ENCODE assay signal across 8 mouse cellular contexts in the genomic region with DNA sequence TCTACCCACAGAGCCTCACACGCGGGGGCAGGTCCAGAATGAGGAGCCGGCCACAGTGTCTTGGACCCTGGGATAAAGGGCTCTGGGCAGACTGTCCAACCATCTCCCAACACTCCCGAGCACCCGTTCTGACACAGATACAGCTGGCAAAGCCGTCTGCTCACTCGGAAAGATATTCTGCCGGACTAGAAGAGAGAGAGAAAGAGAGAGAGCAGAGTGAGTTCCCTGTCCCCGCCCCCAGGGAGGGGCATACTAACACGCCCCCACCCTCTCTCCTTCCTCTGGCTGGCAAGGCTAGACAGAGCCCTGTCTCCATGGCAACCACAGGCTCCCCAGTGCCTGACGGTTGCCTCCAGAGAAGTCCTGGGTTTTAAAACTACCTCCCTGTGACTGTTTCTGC. TPM values are rescaled to one million over a fixed set of nuclear protein-coding genes. Genes with fewer than 3 reads are reported as not detected.
A peak's percentile ranks its signal among the peaks of the same experiment; 100 is the strongest.
DNase-seq lines count a peak whose midpoint lies in the region; ATAC-seq and TF ChIP-seq lines count a peak whose summit lies in the region.

No protein-coding gene starts in this region.

- H3K36me3 ChIP-seq in embryonic facial prominence, embryonic 15.5 days = no peaks in the 10 kb centered on the region
- no peaks in the 10 kb centered on the region for H3K36me3 ChIP-seq in heart, embryonic 11.5 days (ENCODE audit: control insufficient read depth, insufficient read depth, low read length)
- no peaks in the 10 kb centered on the region for H3K36me3 ChIP-seq in kidney, embryonic 15.5 days
- no peaks in the 10 kb centered on the region for H3K36me3 ChIP-seq in limb, embryonic 15.5 days
- no peaks in the 10 kb centered on the region for H3K36me3 ChIP-seq in midbrain, embryonic 16.5 days (ENCODE audit: control insufficient read depth, insufficient read depth, low read length)
- no peaks in the 10 kb centered on the region for H3K36me3 ChIP-seq in spleen, adult 2 months (ENCODE audit: control insufficient read depth, insufficient read depth, low read length)

- TF ChIP-seq CTCF in spleen, adult 2 months (IDR thresholded peaks at IDR 0.05; ENCODE audit: extremely low read depth, insufficient read depth, insufficient read length, insufficient replicate concordance) = no peak

- H3K4me1 ChIP-seq in embryonic facial prominence, embryonic 15.5 days = peaks cover 39% of the 10 kb centered on the region
- peaks cover 22% of the 10 kb centered on the region for H3K4me1 ChIP-seq in heart, embryonic 11.5 days (ENCODE audit: control insufficient read depth, insufficient read depth, low read length)
- peaks cover 43% of the 10 kb centered on the region for H3K4me1 ChIP-seq in kidney, embryonic 15.5 days
- H3K4me1 ChIP-seq in limb, embryonic 15.5 days = peaks cover 42% of the 10 kb centered on the region
- H3K4me1 ChIP-seq in midbrain, embryonic 16.5 days (ENCODE audit: control insufficient read depth, insufficient read depth, low read length) = peaks cover 29% of the 10 kb centered on the region
- peaks cover 9% of the 10 kb centered on the region for H3K4me1 ChIP-seq in spleen, adult 2 months (ENCODE audit: control insufficient read depth, insufficient read depth, insufficient read length)

- ATAC-seq in embryonic facial prominence, embryonic 15.5 days (ENCODE audit: insufficient number of reproducible peaks, low FRiP score, low TSS enrichment, low read depth) = peak; percentile 75
- ATAC-seq in heart, embryonic 11.5 days (replicated peaks; ENCODE audit: insufficient number of reproducible peaks, low FRiP score, low TSS enrichment) = peak; percentile 56; the same call in 1 of the 2 replicates
- peak; percentile 66 for ATAC-seq in kidney, embryonic 15.5 days (replicated peaks; ENCODE audit: low FRiP score)
- ATAC-seq in limb, embryonic 15.5 days (ENCODE audit: insufficient number of reproducible peaks, low FRiP score, low TSS enrichment, low read depth) = peak; percentile 58
- peak; percentile 82 for ATAC-seq in midbrain, embryonic 16.5 days

- H3K9ac ChIP-seq in embryonic facial prominence, embryonic 15.5 days = no peak overlapping the region
- H3K9ac ChIP-seq in heart, embryonic 11.5 days (ENCODE audit: low read depth, low read length) = peak overlapping the region; percentile 23; the same call in 1 of the 2 replicates
- H3K9ac ChIP-seq in kidney, embryonic 15.5 days = peak overlapping the region; percentile 24; the same call in 1 of the 2 replicates
- no peak overlapping the region for H3K9ac ChIP-seq in limb, embryonic 15.5 days
- H3K9ac ChIP-seq in midbrain, embryonic 16.5 days (ENCODE audit: low read depth, low read length) = peak overlapping the region; percentile 51

- TF ChIP-seq POLR2A in spleen, adult 2 months (IDR thresholded peaks at IDR 0.05; ENCODE audit: low read depth, low read length) = no peak

- H3K27ac ChIP-seq in embryonic facial prominence, embryonic 15.5 days (replicated peaks) = peak overlapping the region; percentile 48
- H3K27ac ChIP-seq in heart, embryonic 11.5 days (ENCODE audit: low read depth, low read length) = no peak overlapping the region; the same call in 1 of the 2 replicates
- peak overlapping the region; percentile 55; the same call in 1 of the 2 replicates for H3K27ac ChIP-seq in kidney, embryonic 15.5 days
- peak overlapping the region; percentile 72 for H3K27ac ChIP-seq in limb, embryonic 15.5 days
- H3K27ac ChIP-seq in midbrain, embryonic 16.5 days (ENCODE audit: low read length) = peak overlapping the region; percentile 79
- no peak overlapping the region for H3K27ac ChIP-seq in spleen, adult 2 months (ENCODE audit: insufficient read depth, low read length)

- H3K4me3 ChIP-seq in embryonic facial prominence, embryonic 15.5 days (replicated peaks) = peak overlapping the region; percentile 20
- H3K4me3 ChIP-seq in heart, embryonic 11.5 days (ENCODE audit: low read depth, low read length) = 0 out of 2 replicates have a peak overlapping the region, but pooled peaks have one; percentile 8
- peak overlapping the region; percentile 23 for H3K4me3 ChIP-seq in kidney, embryonic 15.5 days (replicated peaks)
- H3K4me3 ChIP-seq in limb, embryonic 15.5 days = peak overlapping the region; percentile 19
- 0 out of 2 replicates have a peak overlapping the region, but pooled peaks have one; percentile 13 for H3K4me3 ChIP-seq in midbrain, embryonic 16.5 days (ENCODE audit: low read depth, low read length)
- peak overlapping the region; percentile 43 for H3K4me3 ChIP-seq in spleen, adult 2 months (ENCODE audit: extremely low read depth, insufficient read depth, insufficient read length)

- no peaks in the 10 kb centered on the region for H3K9me3 ChIP-seq in embryonic facial prominence, embryonic 15.5 days (replicated peaks)
- no peaks in the 10 kb centered on the region for H3K9me3 ChIP-seq in heart, embryonic 11.5 days (replicated peaks; ENCODE audit: control insufficient read depth, low read length)
- no peaks in the 10 kb centered on the region for H3K9me3 ChIP-seq in kidney, embryonic 15.5 days (replicated peaks)
- H3K9me3 ChIP-seq in limb, embryonic 15.5 days = no peaks in the 10 kb centered on the region
- H3K9me3 ChIP-seq in midbrain, embryonic 16.5 days (replicated peaks; ENCODE audit: control insufficient read depth, low read length, poor library complexity, severe bottlenecking) = no peaks in the 10 kb centered on the region

- 4% methylated on average over 11 of the region's 11 CpGs for WGBS in embryonic facial prominence, embryonic 15.5 days
- 4% methylated on average over 11 of the region's 11 CpGs for WGBS in heart, embryonic 11.5 days (ENCODE audit: insufficient replicate concordance)
- 5% methylated on average over 11 of the region's 11 CpGs for WGBS in kidney, embryonic 15.5 days
- 3% methylated on average over 11 of the region's 11 CpGs for WGBS in limb, embryonic 15.5 days
- WGBS in midbrain, embryonic 16.5 days = 4% methylated on average over 10 of the region's 11 CpGs
- WGBS in spleen, adult 2 months = under 1% methylated on average over 11 of the region's 11 CpGs

- DNase-seq in urinary bladder, postnatal 14 days (ENCODE audit: low spot score) = peak; percentile 81
- DNase-seq in urinary bladder, postnatal 10 days (ENCODE audit: low spot score) = no peak
- peak; percentile 64 to 65 for DNase-seq in spleen, adult 2 months (ENCODE audit: low read depth in 1 of 2, low spot score in 2 of 2)

- H3K4me2 ChIP-seq in embryonic facial prominence, embryonic 15.5 days (replicated peaks) = peak overlapping the region; percentile 46
- peak overlapping the region; percentile 51 for H3K4me2 ChIP-seq in heart, embryonic 11.5 days
- peak overlapping the region; percentile 55 for H3K4me2 ChIP-seq in kidney, embryonic 15.5 days
- peak overlapping the region; percentile 47 for H3K4me2 ChIP-seq in limb, embryonic 15.5 days
- H3K4me2 ChIP-seq in midbrain, embryonic 16.5 days (ENCODE audit: low read length) = peak overlapping the region; percentile 49

- H3K27me3 ChIP-seq in embryonic facial prominence, embryonic 15.5 days = peaks cover 8% of the 10 kb centered on the region; the same call in 1 of the 2 replicates
- H3K27me3 ChIP-seq in heart, embryonic 11.5 days (ENCODE audit: control insufficient read depth, insufficient read depth, low read length) = peaks cover 36% of the 10 kb centered on the region
- H3K27me3 ChIP-seq in kidney, embryonic 15.5 days = peaks cover 18% of the 10 kb centered on the region; the same call in 1 of the 2 replicates
- peaks cover 8% of the 10 kb centered on the region; the same call in 1 of the 2 replicates for H3K27me3 ChIP-seq in limb, embryonic 15.5 days
- H3K27me3 ChIP-seq in midbrain, embryonic 16.5 days (ENCODE audit: control insufficient read depth, insufficient read depth, low read depth, low read length) = no peaks in the 10 kb centered on the region; the same call in 1 of the 2 replicates
- H3K27me3 ChIP-seq in spleen, adult 2 months (ENCODE audit: control insufficient read depth, insufficient read depth, low read length) = peaks cover 3% of the 10 kb centered on the region

RNA-seq across cellular contexts. Expression of a gene that starts 7.1 kb away (rescaled TPM):
- polyA plus RNA-seq in embryonic facial prominence, embryonic 15.5 days (2015; fragmentation: Nextera tagmentation; extraction: Ambion mirVana) = 2.7 and 3.7 TPM in 2 replicates
- polyA plus RNA-seq in heart, embryonic 11.5 days (2014; fragmentation: Nextera tagmentation; extraction: Ambion mirVana) = 1.2 and 1.6 TPM in 2 replicates
- polyA plus RNA-seq in kidney, embryonic 15.5 days (2015; fragmentation: Nextera tagmentation; extraction: Ambion mirVana) = 3.5 TPM in 2 replicates
- polyA plus RNA-seq in limb, embryonic 15.5 days (2015; fragmentation: Nextera tagmentation; extraction: Ambion mirVana) = 2.4 and 3.1 TPM in 2 replicates
- polyA plus RNA-seq in midbrain, embryonic 16.5 days (2015; fragmentation: Nextera tagmentation; extraction: Ambion mirVana) = 0.99 and 2.1 TPM in 2 replicates
- polyA plus RNA-seq in spleen, adult 2 months (2012; rRNA removed) = 0.46 and 0.67 TPM in 2 replicates

RNA-seq across cellular contexts. Expression of a gene that starts 11.2 kb away (rescaled TPM):
- polyA plus RNA-seq in embryonic facial prominence, embryonic 15.5 days (2015; fragmentation: Nextera tagmentation; extraction: Ambion mirVana) = 85.9 and 87.0 TPM in 2 replicates
- 82.6 and 87.5 TPM in 2 replicates for polyA plus RNA-seq in heart, embryonic 11.5 days (2014; fragmentation: Nextera tagmentation; extraction: Ambion mirVana)
- polyA plus RNA-seq in kidney, embryonic 15.5 days (2015; fragmentation: Nextera tagmentation; extraction: Ambion mirVana) = 82.6 and 96.6 TPM in 2 replicates
- 86.3 and 89.5 TPM in 2 replicates for polyA plus RNA-seq in limb, embryonic 15.5 days (2015; fragmentation: Nextera tagmentation; extraction: Ambion mirVana)
- polyA plus RNA-seq in midbrain, embryonic 16.5 days (2015; fragmentation: Nextera tagmentation; extraction: Ambion mirVana) = 105 and 109 TPM in 2 replicates
- polyA plus RNA-seq in spleen, adult 2 months (2012; rRNA removed) = 16.6 and 21.7 TPM in 2 replicates

RNA-seq across cellular contexts. Expression of a gene that starts 33.8 kb away (rescaled TPM):
- 37.8 and 37.9 TPM in 2 replicates for polyA plus RNA-seq in embryonic facial prominence, embryonic 15.5 days (2015; fragmentation: Nextera tagmentation; extraction: Ambion mirVana)
- 20.2 and 22.8 TPM in 2 replicates for polyA plus RNA-seq in heart, embryonic 11.5 days (2014; fragmentation: Nextera tagmentation; extraction: Ambion mirVana)
- 35.5 and 38.3 TPM in 2 replicates for polyA plus RNA-seq in kidney, embryonic 15.5 days (2015; fragmentation: Nextera tagmentation; extraction: Ambion mirVana)
- 32.8 and 34.4 TPM in 2 replicates for polyA plus RNA-seq in limb, embryonic 15.5 days (2015; fragmentation: Nextera tagmentation; extraction: Ambion mirVana)
- polyA plus RNA-seq in midbrain, embryonic 16.5 days (2015; fragmentation: Nextera tagmentation; extraction: Ambion mirVana) = 41.7 and 48.0 TPM in 2 replicates
- 51.5 and 61.7 TPM in 2 replicates for polyA plus RNA-seq in spleen, adult 2 months (2012; rRNA removed)

RNA-seq across cellular contexts. Expression of a gene that starts 38.4 kb away (rescaled TPM):
- 77.3 and 88.8 TPM in 2 replicates for polyA plus RNA-seq in embryonic facial prominence, embryonic 15.5 days (2015; fragmentation: Nextera tagmentation; extraction: Ambion mirVana)
- 55.8 and 63.2 TPM in 2 replicates for polyA plus RNA-seq in heart, embryonic 11.5 days (2014; fragmentation: Nextera tagmentation; extraction: Ambion mirVana)
- polyA plus RNA-seq in kidney, embryonic 15.5 days (2015; fragmentation: Nextera tagmentation; extraction: Ambion mirVana) = 10.6 and 10.9 TPM in 2 replicates
- 47.6 and 65.0 TPM in 2 replicates for polyA plus RNA-seq in limb, embryonic 15.5 days (2015; fragmentation: Nextera tagmentation; extraction: Ambion mirVana)
- polyA plus RNA-seq in midbrain, embryonic 16.5 days (2015; fragmentation: Nextera tagmentation; extraction: Ambion mirVana) = 1.8 and 2.4 TPM in 2 replicates
- polyA plus RNA-seq in spleen, adult 2 months (2012; rRNA removed) = 14.7 and 16.8 TPM in 2 replicates

Comparison
In these comparisons a context has a peak if more than half of its experiments do, and no peak if none do; other contexts are left out.
1. H3K27ac ChIP-seq: peak in embryonic facial prominence, embryonic 15.5 days (single experiment), kidney, embryonic 15.5 days (single experiment), limb, embryonic 15.5 days (single experiment) and midbrain, embryonic 16.5 days (single experiment); none in heart, embryonic 11.5 days (single experiment) and spleen, adult 2 months (single experiment).
2. H3K9ac ChIP-seq: peak in heart, embryonic 11.5 days (single experiment), kidney, embryonic 15.5 days (single experiment) and midbrain, embryonic 16.5 days (single experiment); none in embryonic facial prominence, embryonic 15.5 days (single experiment) and limb, embryonic 15.5 days (single experiment).
3. Peak in every context shown above with its lines, with median percentiles within 50 percentile points of each other: ATAC-seq, H3K4me2 ChIP-seq and H3K4me3 ChIP-seq.